Mouse (Mus musculus): ENCODE results near the gene Gm19402.

The Gm19402 gene

GRCm38 (mm10) chr10:77666342-77666741 lies 24.2 kb downstream of the Gm19402 start:
- no peak for DNase-seq (ENCODE audit: low spot score in 2 of 2)

- no peak for DNase-seq (ENCODE audit: low spot score in 2 of 2)
Observed at GRCm38 (mm10) chr10:77663949-77664665, 26.4 kb downstream of the Gm19402 start.

- DNase-seq (ENCODE audit: low spot score in 2 of 2) = peak; percentile 48 to 56
Observed at GRCm38 (mm10) chr10:77658286-77658994, 32.1 kb downstream of the Gm19402 start.

- no peak for DNase-seq (ENCODE audit: low spot score in 2 of 2)
Observed at GRCm38 (mm10) chr10:77652046-77652445, 38.5 kb downstream of the Gm19402 start.

GRCm38 (mm10) chr10:77647901-77648300 lies 42.7 kb downstream of the Gm19402 start:
- DNase-seq (ENCODE audit: low spot score in 2 of 2) = no peak

- no peak for DNase-seq (ENCODE audit: low spot score in 2 of 2)
Observed at GRCm38 (mm10) chr10:77647461-77647860, 43.1 kb downstream of the Gm19402 start.

GRCm38 (mm10) chr10:77645571-77645970 lies 45.0 kb downstream of the Gm19402 start:
- no peak for DNase-seq (ENCODE audit: low spot score in 2 of 2)

- DNase-seq (ENCODE audit: low spot score in 2 of 2) = no peak
Observed at GRCm38 (mm10) chr10:77643160-77643559, 47.4 kb downstream of the Gm19402 start.

Data from heart, adult 9 months (tissue).